In genomic region chr14:30933351-30933750, GRCm38 (mm10) we compare ENCODE assay signal across 30 mouse cellular contexts. TPM values are rescaled to one million over a fixed set of nuclear protein-coding genes. Genes with fewer than 3 reads are reported as not detected.
"Had no signal": no experiment of that assay in that cellular context is flagged by ENCODE, and none has a peak within 500 bp of the region (broad histone marks: within the 10 kb centered on the region; RNA-seq: fewer than 3 reads in every experiment).

No protein-coding gene starts in this region.

- H3K4me2 ChIP-seq: limb, embryonic 13.5 days; liver, embryonic 12.5 days; liver, embryonic 15.5 days; lung, embryonic 15.5 days; midbrain, embryonic 11.5 days had no signal

- DNase-seq: kidney, adult 9 months; kidney, postnatal 14 days; kidney, postnatal 4 days; liver; lung, adult 18-20 months; lung, postnatal 14 days; lung, postnatal 4 days; midbrain, embryonic 14.5 days; thymus, adult 2 months; thymus, postnatal 14 days; thymus, postnatal 4 days had no signal

- H3K4me1 ChIP-seq: limb, embryonic 10.5 days; limb, embryonic 13.5 days; liver, embryonic 12.5 days; lung, embryonic 15.5 days had no signal

- H3K4me3 ChIP-seq: limb, embryonic 10.5 days; limb, embryonic 13.5 days; liver, embryonic 12.5 days; liver, embryonic 15.5 days; lung, embryonic 15.5 days had no signal

- H3K9me3 ChIP-seq: limb, embryonic 10.5 days; limb, embryonic 13.5 days; liver, embryonic 12.5 days; liver, embryonic 15.5 days; lung, embryonic 15.5 days had no signal

- H3K27me3 ChIP-seq: limb, embryonic 13.5 days; liver, embryonic 12.5 days; liver, embryonic 15.5 days had no signal

- H3K27ac ChIP-seq: limb, embryonic 10.5 days; limb, embryonic 13.5 days; liver, embryonic 12.5 days; liver, embryonic 15.5 days; lung, embryonic 15.5 days; stomach, postnatal 0 days had no signal

- H3K36me3 ChIP-seq: limb, embryonic 10.5 days; limb, embryonic 13.5 days; liver, embryonic 12.5 days; liver, embryonic 15.5 days; lung, embryonic 15.5 days had no signal

- H3K9ac ChIP-seq: limb, embryonic 13.5 days; liver, embryonic 12.5 days; liver, embryonic 15.5 days; lung, embryonic 15.5 days had no signal

- ATAC-seq: liver, embryonic 12.5 days had no signal

RNA-seq across cellular contexts. Expression of gene Itih1, which starts 9.7 kb away (rescaled TPM):
- total RNA-seq: layer of hippocampus, adult 18-20 months; layer of hippocampus, postnatal 14 days; left cerebral cortex, adult 8-10 months; left cerebral cortex, postnatal 14 days; megakaryocyte progenitor cell, adult 5-6 weeks; megakaryocyte-erythroid progenitor cell, adult 5-6 weeks; midbrain, postnatal 0 days had no signal
- polyA plus RNA-seq: limb, embryonic 10.5 days; limb, embryonic 13.5 days; midbrain, embryonic 11.5 days; midbrain, embryonic 14.5 days; midbrain, postnatal 0 days; neural tube, embryonic 11.5 days; neural tube, embryonic 14.5 days; small intestine, adult 2 months; spleen, adult 2 months; stomach, embryonic 14.5 days had no signal

RNA-seq across cellular contexts. Expression of gene Itih3, which starts 9.8 kb away (rescaled TPM):
- total RNA-seq: megakaryocyte progenitor cell, adult 5-6 weeks; megakaryocyte-erythroid progenitor cell, adult 5-6 weeks had no signal
- polyA plus RNA-seq: limb, embryonic 10.5 days; neural tube, embryonic 11.5 days had no signal

RNA-seq across cellular contexts. Expression of gene Itih4, which starts 47.1 kb away (rescaled TPM):
- total RNA-seq: layer of hippocampus, postnatal 14 days; left cerebral cortex, postnatal 14 days; megakaryocyte progenitor cell, adult 5-6 weeks; megakaryocyte-erythroid progenitor cell, adult 5-6 weeks; midbrain, postnatal 0 days had no signal
- polyA plus RNA-seq: limb, embryonic 10.5 days; midbrain, embryonic 11.5 days; midbrain, embryonic 14.5 days; midbrain, postnatal 0 days; neural tube, embryonic 11.5 days; small intestine, adult 2 months had no signal
